Mouse (Mus musculus): ENCODE measurements around the gene Fh1.

GRCm38 (mm10) chr1:175673563-175674325 is 48.3 kb upstream of the Fh1 start:
- TF ChIP-seq CTCF (IDR thresholded peaks at IDR 0.05; ENCODE audit: borderline replicate concordance, insufficient read depth, low read depth, low read length): no peak
- no peak for TF ChIP-seq POLR2A (IDR thresholded peaks at IDR 0.05; ENCODE audit: borderline replicate concordance, insufficient read depth, low read length)
